Mouse (Mus musculus): Measurements from ENCODE around the gene Slc2a2. TPM values are rescaled to one million over a fixed set of nuclear protein-coding genes. Genes with fewer than 3 reads are reported as not detected.
A peak's percentile ranks its signal among the peaks of the same experiment; 100 is the strongest.
"Not testable (repeated sequence)": the region's sequence is repeated elsewhere in the genome, so short reads cannot be mapped to it uniquely, and the experiment has no call there.

The Slc2a2 gene
- polyA plus RNA-seq, 1 experiment from 2014 or later, result 0.04 TPM

DNA sequence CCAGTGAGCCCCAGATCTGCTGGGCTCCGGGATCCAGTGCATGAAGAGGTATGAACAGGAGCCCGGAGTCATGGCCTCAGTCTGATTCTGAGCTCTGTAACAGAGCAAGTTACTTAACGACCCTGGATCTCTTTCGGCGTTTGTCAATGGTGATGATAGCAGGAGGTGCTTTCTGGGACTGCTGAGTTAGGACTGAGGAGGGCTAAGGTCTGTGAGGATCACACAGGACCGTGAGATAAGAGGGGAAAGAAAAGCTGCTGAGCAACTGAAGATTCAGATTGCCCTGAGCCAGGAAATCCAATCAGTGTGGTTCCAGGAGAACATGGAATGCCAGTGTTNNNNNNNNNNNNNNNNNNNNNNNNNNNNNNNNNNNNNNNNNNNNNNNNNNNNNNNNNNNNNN, 42.6 kb downstream of the Slc2a2 start:
- H3K4me3 ChIP-seq, result no peak overlapping the region
- no peaks in the 10 kb centered on the region for H3K36me3 ChIP-seq (replicated peaks)
- 35% methylated on average over 6 of the region's 6 CpGs for WGBS
- no peak overlapping the region for H3K27ac ChIP-seq (replicated peaks)
- H3K9me3 ChIP-seq, result no peaks in the 10 kb centered on the region
- H3K4me1 ChIP-seq, result peaks cover 21% of the 10 kb centered on the region
- no peaks in the 10 kb centered on the region for H3K27me3 ChIP-seq (replicated peaks; ENCODE audit: low read depth, poor library complexity, severe bottlenecking)
- DNase-seq (ENCODE audit: low spot score), result no peak

DNA sequence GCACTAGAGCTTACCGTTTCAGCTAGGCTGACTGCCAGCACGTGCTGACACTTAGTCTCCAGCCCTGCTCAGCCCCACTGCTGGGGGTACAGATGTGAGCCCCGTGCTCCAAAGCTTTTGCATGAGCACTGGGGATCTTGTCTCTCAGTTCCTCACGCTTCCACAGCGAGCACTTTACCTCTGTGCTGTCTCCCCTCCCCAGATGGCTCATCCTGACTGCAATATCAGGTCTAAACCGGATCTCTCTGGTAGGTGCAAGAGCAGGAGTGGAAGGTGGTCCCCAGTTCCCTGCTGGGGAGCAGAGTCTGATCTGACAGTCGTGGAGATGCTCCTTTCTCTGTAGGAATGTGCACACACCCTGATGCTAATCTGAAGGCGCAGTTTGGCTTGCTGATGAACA, 45.5 kb downstream of the Slc2a2 start:
- no peak overlapping the region for H3K4me3 ChIP-seq
- no peak for DNase-seq (ENCODE audit: low spot score)
- no peak overlapping the region for H3K27ac ChIP-seq (replicated peaks)
- H3K4me1 ChIP-seq, result peaks cover 13% of the 10 kb centered on the region
- H3K9me3 ChIP-seq, result no peaks in the 10 kb centered on the region
- no peaks in the 10 kb centered on the region for H3K36me3 ChIP-seq (replicated peaks)
- no peaks in the 10 kb centered on the region for H3K27me3 ChIP-seq (replicated peaks; ENCODE audit: low read depth, poor library complexity, severe bottlenecking)
- WGBS, result 63% methylated on average over 8 of the region's 8 CpGs

DNA sequence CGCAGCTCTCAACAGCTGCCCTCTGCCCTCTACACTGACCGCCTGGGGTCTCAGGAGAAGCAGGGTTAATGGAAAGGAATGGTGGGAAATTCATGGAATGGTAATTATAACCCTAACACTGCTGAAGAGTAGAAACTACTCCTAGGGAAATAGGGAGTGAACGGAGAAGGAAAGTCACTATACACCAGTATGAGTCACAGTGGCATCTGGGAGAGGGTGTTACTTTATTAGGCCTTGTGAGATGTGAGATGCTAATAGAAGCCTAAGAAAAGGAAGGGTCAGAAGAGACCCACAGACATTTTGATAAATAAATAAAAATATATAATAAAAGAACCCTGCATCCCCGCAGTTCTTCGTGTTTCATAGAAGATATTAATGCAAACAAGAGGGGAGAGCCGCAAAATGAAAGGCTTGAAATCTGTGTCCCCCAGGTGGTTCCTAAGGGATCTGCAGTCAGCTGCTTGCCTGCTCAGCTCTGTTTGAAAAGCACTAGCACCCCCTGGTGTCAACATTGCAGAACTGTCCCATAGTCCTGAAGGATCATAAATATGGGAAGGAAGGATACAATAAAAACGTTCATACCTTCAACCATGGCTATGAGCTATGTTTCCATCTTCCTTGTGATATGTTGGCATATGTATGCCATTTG, 48.3 kb downstream of the Slc2a2 start:
- Histone ChIP-seq H3K27ac (replicated peaks) (no peak overlapping the region), H3K36me3 (replicated peaks) (no peaks in the 10 kb centered on the region), H3K4me3 (no peak overlapping the region), H3K27me3 (replicated peaks; ENCODE audit: low read depth, poor library complexity, severe bottlenecking) (no peaks in the 10 kb centered on the region), H3K9me3 (no peaks in the 10 kb centered on the region), H3K4me1 (no peaks in the 10 kb centered on the region)
- 33% methylated on average over 7 of the region's 7 CpGs for WGBS
- peak; percentile 77 for DNase-seq (ENCODE audit: low spot score)

DNA sequence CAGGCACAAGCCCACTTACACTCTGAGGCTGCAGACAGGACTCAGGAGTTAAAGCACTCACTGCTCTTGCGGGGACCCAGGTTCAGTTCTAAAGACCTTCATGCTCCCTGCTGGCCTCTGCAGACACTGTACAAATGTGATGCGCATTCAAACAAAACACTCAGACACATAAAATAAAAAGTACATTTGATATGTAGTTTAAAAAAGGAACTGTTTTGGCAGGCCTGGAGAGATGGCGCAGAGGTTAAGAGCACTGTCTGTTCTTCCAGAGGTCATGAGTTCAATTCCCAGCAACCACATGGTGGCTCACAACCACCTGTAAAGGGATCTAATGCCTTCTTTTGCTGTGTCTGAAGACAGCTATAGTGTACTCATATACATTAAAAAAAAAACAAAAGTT, 50.4 kb downstream of the Slc2a2 start:
- Histone ChIP-seq H3K27ac (replicated peaks) (no peak overlapping the region), H3K9me3 (no peaks in the 10 kb centered on the region), H3K27me3 (replicated peaks; ENCODE audit: low read depth, poor library complexity, severe bottlenecking) (no peaks in the 10 kb centered on the region), H3K4me1 (no peaks in the 10 kb centered on the region), H3K4me3 (no peak overlapping the region), H3K36me3 (replicated peaks) (no peaks in the 10 kb centered on the region)
- WGBS, result 92% methylated on average over 3 of the region's 3 CpGs
- no peak for DNase-seq (ENCODE audit: low spot score)

DNA sequence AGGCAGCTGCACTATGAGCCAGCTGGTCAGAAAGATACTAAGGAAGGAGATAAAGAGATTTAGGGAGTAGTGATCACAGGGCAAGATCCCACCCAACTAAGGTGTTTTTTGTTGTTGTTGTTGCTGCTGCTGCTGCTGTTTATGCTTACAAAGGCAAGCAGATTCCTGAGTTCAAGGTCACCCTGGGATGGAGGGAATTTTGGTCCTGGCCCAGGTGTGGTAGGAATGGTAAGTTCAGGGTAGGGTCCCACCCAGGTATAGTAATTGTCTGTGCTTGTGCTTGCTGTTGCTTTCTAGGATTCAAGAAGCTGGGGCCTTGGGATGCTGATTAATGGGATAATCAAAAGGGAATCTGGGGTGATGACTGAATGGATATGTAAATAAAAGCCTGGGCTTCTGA, 51.3 kb downstream of the Slc2a2 start:
- H3K4me1 ChIP-seq, result no peaks in the 10 kb centered on the region
- H3K27ac ChIP-seq (replicated peaks), result no peak overlapping the region
- DNase-seq (ENCODE audit: low spot score), result no peak
- no peaks in the 10 kb centered on the region for H3K36me3 ChIP-seq (replicated peaks)
- no peaks in the 10 kb centered on the region for H3K9me3 ChIP-seq
- H3K4me3 ChIP-seq, result no peak overlapping the region
- no peaks in the 10 kb centered on the region for H3K27me3 ChIP-seq (replicated peaks; ENCODE audit: low read depth, poor library complexity, severe bottlenecking)

DNA sequence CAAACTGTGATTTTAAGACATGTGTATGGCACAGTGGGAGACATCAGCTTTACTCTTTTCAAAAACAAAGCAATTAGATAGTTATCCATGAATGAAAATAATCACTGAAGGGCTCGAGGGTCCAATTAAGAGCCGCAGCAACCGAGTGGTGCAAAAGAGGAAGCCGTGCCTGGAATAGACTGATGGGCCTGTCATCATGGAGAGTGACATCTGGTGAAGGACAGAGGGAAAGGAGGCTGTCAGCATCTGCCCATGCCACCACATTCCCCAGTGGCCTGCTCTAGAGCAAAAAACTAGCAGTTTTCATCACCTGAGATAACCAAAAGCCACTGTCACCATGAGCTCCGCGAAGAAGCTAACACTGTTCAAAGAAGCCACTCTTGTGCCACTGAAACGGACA, 57.8 kb downstream of the Slc2a2 start:
- Histone ChIP-seq H3K27me3 (replicated peaks; ENCODE audit: low read depth, poor library complexity, severe bottlenecking) (no peaks in the 10 kb centered on the region), H3K27ac (replicated peaks) (no peak overlapping the region), H3K9me3 (no peaks in the 10 kb centered on the region), H3K4me1 (no peaks in the 10 kb centered on the region), H3K36me3 (replicated peaks) (no peaks in the 10 kb centered on the region), H3K4me3 (no peak overlapping the region)
- no peak for DNase-seq (ENCODE audit: low spot score)
- WGBS, result 71% methylated on average over 7 of the region's 7 CpGs

DNA sequence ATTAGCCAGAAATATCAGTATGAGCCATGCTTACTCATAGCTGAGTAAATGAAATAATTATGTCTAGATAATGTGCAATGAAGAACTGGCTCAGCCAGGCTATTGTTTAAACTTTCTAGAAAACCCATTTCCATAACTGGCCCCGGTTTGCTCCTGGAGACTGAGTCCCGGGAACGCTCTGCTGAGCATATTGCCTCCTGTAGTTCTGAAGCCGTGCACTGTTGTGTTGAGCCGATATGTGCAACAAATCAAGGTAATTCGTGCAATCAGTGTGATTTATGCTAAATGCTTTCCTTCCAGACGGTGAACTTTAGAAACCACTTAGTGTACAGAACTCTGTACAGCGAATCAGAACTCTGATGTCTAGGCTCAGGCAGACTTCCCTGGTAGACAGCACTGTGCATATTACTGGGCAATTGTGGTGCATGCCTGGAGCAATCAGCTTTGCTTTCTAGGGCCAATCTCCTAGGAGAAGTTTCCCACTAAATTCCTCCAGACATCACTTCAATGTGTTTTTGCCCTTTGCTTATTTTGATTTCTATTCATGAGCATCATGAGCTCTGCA, 63.6 kb downstream of the Slc2a2 start:
- Histone ChIP-seq H3K27ac (replicated peaks) (no peak overlapping the region), H3K36me3 (replicated peaks) (no peaks in the 10 kb centered on the region), H3K4me1 (no peaks in the 10 kb centered on the region), H3K4me3 (no peak overlapping the region), H3K27me3 (replicated peaks; ENCODE audit: low read depth, poor library complexity, severe bottlenecking) (no peaks in the 10 kb centered on the region), H3K9me3 (no peaks in the 10 kb centered on the region)
- DNase-seq (ENCODE audit: low spot score), result no peak
- 87% methylated on average over 8 of the region's 8 CpGs for WGBS

DNA sequence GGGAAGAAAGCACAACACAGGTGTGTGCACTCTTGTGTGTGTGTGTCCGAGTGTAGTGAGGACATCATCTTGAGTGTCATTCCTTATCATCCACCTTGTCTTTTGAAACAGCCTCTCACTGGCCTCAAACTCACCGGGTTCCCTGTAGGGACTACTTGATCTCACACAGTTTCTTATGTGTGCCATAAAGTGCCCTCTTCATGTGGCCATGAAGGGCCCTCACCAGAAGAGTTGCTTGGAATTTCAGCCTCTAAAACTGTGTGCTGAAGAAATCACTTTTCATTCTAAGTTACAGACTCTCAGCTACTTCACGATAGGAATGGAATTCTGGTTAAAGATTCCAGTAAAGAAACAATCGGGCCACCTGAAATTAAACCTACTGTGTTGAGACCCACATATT, 69.2 kb downstream of the Slc2a2 start:
- H3K4me3 ChIP-seq, result no peak overlapping the region
- no peak overlapping the region for H3K27ac ChIP-seq (replicated peaks)
- no peaks in the 10 kb centered on the region for H3K4me1 ChIP-seq
- WGBS, result 90% methylated on average over 4 of the region's 4 CpGs
- no peaks in the 10 kb centered on the region for H3K27me3 ChIP-seq (replicated peaks; ENCODE audit: low read depth, poor library complexity, severe bottlenecking)
- DNase-seq (ENCODE audit: low spot score), result no peak
- no peaks in the 10 kb centered on the region for H3K36me3 ChIP-seq (replicated peaks)
- H3K9me3 ChIP-seq, result 0 out of 2 replicates have a peak, but pooled peaks cover 2% of the 10 kb centered on the region

DNA sequence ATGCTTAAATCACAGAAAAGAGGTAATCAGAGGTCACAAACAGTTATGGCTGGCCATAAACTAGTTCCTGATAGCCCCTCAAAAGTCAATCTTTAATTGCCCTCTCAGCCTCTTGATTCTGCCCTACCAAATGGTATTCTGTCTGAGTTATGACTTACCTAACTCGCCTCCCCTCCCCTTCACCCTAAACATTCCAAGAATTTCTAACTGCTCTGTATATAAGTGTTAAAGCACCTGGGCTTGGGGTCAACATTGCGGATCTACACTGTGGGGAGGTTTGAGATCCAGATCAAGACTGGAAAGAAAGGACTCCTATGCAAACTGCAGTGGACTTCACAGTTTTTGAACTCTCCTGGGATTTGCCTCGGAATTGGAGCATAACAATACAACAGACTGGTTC, 70.5 kb downstream of the Slc2a2 start:
- no peaks in the 10 kb centered on the region for H3K27me3 ChIP-seq (replicated peaks; ENCODE audit: low read depth, poor library complexity, severe bottlenecking)
- H3K4me1 ChIP-seq, result no peaks in the 10 kb centered on the region
- no peak overlapping the region for H3K27ac ChIP-seq (replicated peaks)
- H3K4me3 ChIP-seq, result no peak overlapping the region
- 0 out of 2 replicates have a peak, but pooled peaks cover 2% of the 10 kb centered on the region for H3K9me3 ChIP-seq
- H3K36me3 ChIP-seq (replicated peaks), result no peaks in the 10 kb centered on the region
- WGBS, result 69% methylated on average over 3 of the region's 3 CpGs
- DNase-seq (ENCODE audit: low spot score), result no peak

DNA sequence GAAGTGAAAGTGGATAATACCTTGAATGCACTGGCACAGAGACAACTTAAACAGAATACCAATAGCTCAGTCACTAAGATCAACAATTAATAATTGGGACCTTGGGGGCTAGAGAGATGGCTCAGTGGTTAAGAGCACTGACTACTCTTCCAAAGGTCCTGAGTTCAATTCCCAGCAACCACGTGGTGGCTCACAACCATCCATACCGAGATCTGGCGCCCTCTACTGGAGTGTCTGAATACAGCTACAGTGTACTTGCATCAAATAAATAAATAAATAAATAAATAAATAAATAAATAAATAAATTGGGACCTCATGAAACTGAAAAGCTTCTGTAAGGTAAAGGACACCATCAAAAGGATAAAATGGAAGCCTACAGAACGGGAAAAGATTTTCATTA, 75.2 kb downstream of the Slc2a2 start:
- not testable (repeated sequence) for H3K27me3 ChIP-seq (replicated peaks; ENCODE audit: low read depth, poor library complexity, severe bottlenecking); H3K4me3 ChIP-seq; DNase-seq (ENCODE audit: low spot score); H3K27ac ChIP-seq (replicated peaks); H3K4me1 ChIP-seq; H3K36me3 ChIP-seq (replicated peaks); H3K9me3 ChIP-seq
- 66% methylated on average over 4 of the region's 4 CpGs for WGBS

DNA sequence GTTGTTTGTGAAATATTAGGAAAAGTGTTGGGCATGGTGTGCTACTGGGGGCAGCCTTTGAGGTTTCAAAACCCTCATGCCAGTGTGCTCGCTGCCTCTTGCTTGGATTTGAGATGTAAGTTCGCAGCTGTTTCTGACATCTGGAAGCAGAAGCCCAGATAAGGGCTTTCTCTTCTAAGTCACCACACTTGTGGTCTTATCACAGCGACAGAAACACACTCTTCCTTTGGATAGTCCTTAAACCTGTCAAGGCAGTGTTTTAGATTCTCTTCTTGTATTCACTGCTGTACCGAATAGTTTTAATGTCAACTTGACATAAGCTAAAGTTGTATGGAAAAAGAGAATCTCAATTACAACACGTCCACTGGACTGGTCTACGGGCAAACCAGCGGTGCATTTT, 77.7 kb downstream of the Slc2a2 start:
- no peaks in the 10 kb centered on the region for H3K36me3 ChIP-seq (replicated peaks)
- DNase-seq (ENCODE audit: low spot score), result no peak
- H3K9me3 ChIP-seq, result no peaks in the 10 kb centered on the region
- H3K27me3 ChIP-seq (replicated peaks; ENCODE audit: low read depth, poor library complexity, severe bottlenecking), result no peaks in the 10 kb centered on the region; the same call in none of the 2 replicates
- no peak overlapping the region for H3K27ac ChIP-seq (replicated peaks)
- WGBS, result 92% methylated on average over 7 of the region's 7 CpGs
- H3K4me3 ChIP-seq, result no peak overlapping the region
- H3K4me1 ChIP-seq, result no peaks in the 10 kb centered on the region

DNA sequence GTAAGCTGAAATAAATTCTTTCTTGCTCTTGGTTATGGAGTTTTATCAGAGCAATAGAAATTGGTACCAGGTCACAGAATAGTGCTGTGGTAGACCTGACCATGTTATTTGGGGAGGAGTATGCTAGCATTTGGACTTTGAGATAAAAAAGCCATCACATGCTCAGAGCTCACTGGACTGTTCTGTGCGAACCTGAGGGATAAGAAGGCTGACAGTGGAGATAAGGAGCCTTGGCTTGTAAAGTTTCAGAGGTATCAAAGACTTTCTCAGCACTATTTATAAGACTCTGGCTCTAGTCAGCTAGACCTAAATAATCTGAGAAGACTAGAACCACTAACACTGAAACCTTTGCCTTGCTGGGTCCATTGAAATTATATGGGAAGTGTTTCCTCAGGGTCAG, 78.3 kb downstream of the Slc2a2 start:
- DNase-seq (ENCODE audit: low spot score), result no peak
- Histone ChIP-seq H3K27ac (replicated peaks) (no peak overlapping the region), H3K27me3 (replicated peaks; ENCODE audit: low read depth, poor library complexity, severe bottlenecking) (no peaks in the 10 kb centered on the region; the same call in none of the 2 replicates), H3K4me1 (peaks cover 4% of the 10 kb centered on the region), H3K4me3 (no peak overlapping the region), H3K9me3 (no peaks in the 10 kb centered on the region), H3K36me3 (replicated peaks) (no peaks in the 10 kb centered on the region)
- 88% methylated on average over 1 of the region's 1 CpGs for WGBS

DNA sequence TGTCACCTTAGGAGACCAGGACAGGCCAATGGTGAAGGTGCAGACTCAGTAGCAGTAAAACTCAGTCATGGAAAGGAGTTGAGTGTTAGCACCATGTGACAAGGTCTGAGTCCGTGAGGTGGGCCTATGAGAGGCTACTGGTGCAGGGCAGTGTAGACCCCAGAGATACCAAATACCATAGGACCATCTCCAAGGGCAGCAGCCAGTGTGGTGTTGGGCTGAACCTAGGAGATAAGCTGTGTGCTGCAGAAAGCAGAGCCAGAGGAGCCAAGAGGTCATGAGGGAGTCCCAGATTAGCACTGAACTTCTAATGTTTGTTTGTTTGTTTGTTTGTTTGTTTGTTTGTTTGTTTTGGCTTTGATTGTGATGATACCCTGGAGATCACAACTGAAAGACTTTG, 78.8 kb downstream of the Slc2a2 start:
- no peaks in the 10 kb centered on the region for H3K9me3 ChIP-seq
- 75% methylated on average over 1 of the region's 1 CpGs for WGBS
- no peak overlapping the region for H3K4me3 ChIP-seq
- no peaks in the 10 kb centered on the region; the same call in none of the 2 replicates for H3K27me3 ChIP-seq (replicated peaks; ENCODE audit: low read depth, poor library complexity, severe bottlenecking)
- no peaks in the 10 kb centered on the region for H3K36me3 ChIP-seq (replicated peaks)
- H3K4me1 ChIP-seq, result peaks cover 5% of the 10 kb centered on the region
- H3K27ac ChIP-seq (replicated peaks), result no peak overlapping the region
- DNase-seq (ENCODE audit: low spot score), result no peak
